Mouse (Mus musculus): ENCODE data around the gene Dpf2.
"Not testable (repeated sequence)": the region's sequence is repeated elsewhere in the genome, so short reads cannot be mapped to it uniquely, and the experiment has no call there.

Gene Dpf2

DNA sequence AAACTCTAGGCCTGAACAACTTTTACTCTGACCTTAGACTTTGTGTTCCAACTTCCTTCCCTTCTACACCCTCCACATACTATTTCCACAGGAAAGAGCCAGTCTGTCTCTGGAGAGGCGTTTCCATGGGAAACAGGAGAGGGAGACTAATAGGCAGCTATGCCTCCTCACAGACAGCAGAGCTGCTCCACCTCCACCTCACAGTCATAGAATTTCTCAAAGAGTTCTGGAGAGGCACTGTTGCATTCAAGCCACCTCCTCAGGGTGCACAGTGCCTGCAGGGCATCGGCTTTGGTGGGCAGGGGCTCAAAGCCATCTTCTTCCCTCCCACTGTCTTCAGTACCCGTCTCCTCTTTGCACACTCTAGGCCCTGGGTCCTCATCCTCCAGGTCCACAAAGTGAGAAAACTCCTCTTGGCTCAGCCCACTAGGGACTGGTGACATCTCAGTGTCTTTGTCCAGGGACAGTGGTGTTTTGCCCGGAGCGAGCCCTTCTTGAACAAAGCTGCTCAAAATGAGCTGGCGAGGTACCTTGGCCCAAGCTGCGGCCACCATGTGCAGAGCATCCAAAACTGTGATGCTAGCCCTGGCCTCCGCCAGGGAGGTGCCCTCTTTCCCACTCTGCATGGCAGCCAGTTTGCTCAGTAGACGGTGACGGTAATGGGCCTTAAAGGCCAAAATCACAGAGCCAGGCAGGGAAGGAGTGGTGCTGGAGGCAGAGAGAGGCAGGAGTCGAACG is 21.1 kb downstream of the Dpf2 start:
- DNase-seq: no peak

DNA sequence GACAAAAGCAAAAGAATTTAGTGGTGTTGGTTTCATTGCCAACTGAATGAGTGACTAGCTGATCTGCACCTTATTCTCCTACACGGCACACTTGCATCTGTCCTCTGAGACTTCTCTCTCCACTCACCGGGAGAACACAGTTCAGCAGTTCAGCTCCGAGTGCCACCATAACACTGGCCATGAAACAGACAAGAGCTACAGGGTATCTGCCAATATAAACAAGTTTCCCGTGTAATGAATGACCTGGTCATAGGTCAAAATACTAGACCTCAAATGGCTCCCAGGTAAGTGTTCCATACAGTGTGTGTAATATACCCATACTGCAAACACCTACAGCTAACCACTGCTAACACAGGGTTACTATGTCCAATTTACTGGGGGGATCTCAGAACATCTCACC is 23.6 kb downstream of the Dpf2 start:
- no peak for DNase-seq

DNA sequence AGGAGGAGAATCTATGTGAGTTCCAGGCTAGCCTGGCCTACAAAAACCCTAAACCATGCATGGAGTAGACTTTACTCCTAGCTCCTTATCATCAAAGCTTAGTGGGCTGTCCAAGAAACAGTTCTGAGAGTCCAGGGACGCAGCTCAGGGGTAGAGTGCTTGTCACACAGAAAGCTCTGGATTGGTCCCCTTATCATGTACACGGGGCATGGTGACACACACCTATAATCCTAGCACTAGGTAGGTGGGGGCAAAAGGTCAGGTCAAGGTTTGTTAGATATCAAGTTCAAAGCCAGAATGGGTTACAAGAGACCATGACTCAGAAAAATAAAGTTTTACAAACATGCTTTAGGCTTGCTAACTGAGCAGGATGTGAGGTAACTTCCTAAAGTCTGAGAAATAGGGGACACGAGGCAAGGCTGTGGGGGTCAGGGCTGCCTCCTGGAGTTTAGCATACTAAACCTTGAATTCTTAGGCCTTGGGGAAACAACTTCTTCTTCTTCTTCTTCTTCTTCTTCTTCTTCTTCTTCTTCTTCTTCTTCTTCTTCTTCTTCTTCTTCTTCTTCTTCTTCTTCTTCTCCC is 25.5 kb downstream of the Dpf2 start:
- no peak for DNase-seq

DNA sequence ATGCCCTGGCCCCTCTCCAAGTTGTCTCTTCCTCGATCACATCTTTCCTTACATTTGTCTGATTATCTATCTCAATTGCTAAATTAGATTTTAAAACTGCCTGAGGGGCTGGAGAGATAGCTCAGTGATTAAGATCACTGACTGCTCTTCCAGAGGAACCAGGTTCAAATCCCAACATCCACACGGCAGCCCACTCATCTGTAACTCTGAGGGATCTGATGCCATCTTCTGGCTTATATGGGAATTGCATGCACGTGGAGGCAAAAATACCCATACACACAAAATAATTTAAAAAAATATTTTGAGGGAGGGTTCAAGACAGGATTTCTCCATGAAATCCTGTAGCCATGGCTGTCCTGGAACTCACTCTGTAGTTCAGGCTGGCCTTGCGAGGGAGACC is 27.0 kb downstream of the Dpf2 start:
- peak; percentile 37 to 38 for DNase-seq

DNA sequence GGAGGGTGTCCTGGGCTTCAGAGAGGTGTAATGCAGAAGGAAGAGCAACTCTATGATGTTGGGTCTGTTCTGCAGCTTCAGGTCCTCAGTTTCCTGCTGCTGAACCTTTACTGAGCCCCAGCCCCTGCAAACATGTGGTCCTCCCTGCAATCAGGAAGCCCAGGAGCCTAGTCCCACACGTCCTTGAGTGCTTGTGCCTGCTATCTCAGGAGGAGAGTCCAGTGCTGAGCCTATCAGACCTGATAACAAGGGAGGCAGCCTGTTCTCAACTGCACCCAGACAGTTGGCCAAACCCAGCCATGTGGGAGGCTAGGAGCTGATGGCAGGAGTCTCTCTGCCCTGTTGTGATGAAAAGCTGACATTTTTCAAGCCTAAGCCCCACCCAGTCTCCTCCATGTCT is 28.9 kb downstream of the Dpf2 start:
- no peak for DNase-seq

DNA sequence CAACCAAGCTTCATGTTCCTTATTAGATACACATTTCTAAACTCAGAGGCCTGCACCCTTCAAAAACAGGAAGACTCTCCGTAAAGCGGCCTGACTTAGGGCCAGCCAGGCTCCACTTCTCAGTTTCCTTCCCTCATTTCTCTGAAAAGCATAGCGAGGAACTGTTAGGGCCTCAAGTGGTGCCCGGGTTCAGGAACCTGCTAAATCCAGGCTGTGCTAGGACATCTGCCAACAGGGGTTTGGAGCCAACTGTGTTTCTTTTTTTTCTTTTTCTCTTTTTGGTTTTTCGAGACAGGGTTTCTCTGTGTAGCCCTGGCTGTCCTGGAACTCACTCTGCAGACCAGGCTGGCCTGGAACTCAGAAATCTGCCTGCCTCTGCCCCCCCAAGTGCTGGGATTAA is 30.7 kb downstream of the Dpf2 start:
- DNase-seq: not testable (repeated sequence)

DNA sequence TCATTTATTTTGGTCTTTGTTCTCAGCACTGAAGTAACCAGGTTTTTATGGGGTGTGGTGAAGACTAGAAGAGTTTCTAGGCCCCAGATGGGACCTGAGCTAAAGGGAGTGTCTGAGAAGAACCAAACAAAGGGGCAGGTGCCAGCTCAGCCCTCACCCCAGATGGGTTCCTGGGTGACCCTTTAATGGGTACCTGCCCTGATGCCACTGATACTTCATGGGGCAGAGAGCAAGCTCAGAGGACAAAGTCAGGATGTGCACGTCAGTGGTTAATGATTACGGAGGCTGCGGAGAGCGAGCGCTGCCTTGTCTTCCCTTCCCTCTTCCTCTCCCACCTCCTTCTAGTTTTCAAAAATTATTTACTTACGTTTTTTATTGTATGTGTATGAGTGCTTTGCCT is 31.7 kb downstream of the Dpf2 start:
- DNase-seq: no peak

DNA sequence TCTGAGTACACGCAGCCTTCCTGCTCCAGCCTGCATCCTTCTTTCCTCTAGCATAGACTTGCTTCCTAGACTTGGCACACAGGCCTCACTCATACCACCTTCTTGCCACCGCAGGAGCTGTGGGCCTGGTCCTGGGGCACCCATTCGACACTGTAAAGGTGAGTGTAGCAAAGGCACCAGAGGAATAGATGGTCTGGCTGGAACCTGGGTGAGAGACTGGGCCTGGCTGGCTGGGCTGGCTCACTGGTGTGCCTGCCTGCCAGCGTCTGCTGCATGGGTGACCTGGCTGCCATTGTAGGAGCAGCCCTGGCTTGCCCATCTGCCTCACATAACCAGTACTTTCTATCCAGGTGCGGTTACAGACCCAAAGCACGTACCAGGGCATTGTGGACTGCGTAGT is 33.1 kb downstream of the Dpf2 start:
- DNase-seq: no peak

DNA sequence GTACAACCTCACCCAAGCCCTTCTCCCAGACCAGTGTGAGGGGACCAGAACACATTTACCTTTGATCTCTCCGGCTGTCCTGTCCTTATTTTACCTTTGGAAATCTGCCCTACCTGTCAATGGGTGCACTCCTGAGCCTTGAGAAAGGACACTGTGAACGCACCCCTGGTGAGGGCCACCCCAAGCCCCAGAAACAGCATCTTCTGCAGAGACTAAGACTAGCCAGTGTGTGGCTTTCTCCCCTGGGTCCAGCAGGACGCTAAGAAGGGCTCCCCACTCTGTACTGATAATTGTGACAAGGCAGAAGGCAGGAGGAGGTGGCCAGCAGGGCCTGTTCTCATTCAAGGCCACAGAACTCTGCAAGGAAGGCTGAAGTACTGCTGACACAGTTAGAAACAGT is 33.9 kb downstream of the Dpf2 start:
- DNase-seq: no peak

DNA sequence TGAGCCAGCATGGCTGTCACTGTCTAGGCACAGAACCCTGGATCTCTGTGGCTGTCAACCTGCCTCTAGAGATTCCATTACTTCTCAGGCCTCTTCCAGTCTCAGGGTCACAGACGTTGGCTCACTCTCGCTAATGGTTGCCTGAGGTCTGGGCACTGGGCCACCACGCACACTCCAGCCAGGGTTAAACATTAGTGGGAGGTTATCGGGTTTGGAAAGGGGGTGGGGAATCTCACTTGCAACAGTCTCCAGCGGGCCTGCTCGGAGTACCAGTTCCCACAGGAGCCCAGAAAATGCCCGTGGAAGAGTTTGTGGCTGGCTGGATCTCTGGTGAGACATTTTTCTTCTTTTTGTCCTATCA is 34.5 kb downstream of the Dpf2 start:
- DNase-seq: no peak

DNA sequence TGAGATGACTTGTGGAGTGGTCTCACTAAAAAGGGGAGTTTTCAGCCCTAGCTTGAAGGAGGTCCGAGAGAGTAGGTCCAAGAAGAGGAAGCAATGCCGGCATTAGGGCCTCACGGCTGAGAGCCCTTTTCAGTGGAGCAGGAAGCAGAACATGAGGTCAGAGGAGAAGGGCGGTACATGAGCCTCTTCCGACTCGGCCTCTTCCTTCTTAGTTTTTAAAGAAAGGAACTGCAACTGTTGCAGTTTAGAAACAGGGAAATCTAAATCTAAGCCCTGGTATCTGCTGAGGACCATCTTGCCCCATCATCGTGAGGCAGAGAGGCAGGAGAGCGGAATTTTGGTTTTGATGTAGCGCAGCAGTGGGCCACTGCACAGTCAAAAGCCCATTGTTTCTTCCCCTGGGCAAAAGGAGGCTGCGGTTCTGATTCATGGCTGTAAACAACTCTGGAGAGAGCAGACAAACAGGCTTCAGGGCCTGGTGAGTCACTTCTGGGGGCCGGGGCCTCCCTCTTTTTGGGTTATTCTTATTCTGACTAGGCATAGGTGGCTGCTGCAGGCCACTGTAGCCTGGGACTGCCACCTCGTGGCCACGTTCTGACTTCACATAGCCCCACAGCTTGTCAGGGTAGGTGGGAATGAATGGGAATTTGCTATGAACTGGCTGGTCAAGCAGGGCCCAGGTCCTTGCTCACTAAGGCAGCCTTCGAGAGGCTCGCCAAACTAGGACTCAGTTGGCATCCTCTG is 35.0 kb downstream of the Dpf2 start, which contains the start of gene Slc25a45:
Slc25a45 (plus strand) TSS at position 191 of the 744 bp plus-strand sequence.
- peak; percentile 77 to 79 for DNase-seq

DNA sequence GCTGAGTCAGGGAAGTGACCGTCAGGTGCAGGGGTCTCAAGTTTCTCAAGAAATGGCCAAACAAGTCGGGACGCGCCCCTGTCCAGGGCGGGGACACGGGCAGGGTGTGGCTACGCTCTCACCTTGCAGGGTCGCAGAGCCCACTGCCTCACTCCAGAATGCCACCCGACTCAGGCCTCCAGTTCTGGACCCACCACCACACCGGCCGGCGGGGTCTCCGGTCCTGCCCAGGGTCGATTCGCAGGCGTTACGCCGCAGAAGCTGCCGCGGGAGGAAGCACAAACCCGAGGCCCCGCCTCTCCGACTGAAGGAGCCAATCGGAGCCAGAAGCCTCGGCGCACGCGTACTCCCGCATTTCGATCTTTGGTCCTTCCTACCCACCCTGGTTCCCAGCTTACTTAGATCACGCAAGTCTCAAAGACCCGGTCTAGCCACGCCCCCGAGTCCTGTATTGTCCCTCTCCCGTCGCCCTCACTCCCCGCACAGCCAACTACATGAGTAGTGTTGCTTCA is 37.8 kb downstream of the Dpf2 start, which contains the start of gene Frmd8:
Frmd8 (minus strand) TSS at position 306 of the 512 bp plus-strand sequence.
- DNase-seq: peak; percentile 89

DNA sequence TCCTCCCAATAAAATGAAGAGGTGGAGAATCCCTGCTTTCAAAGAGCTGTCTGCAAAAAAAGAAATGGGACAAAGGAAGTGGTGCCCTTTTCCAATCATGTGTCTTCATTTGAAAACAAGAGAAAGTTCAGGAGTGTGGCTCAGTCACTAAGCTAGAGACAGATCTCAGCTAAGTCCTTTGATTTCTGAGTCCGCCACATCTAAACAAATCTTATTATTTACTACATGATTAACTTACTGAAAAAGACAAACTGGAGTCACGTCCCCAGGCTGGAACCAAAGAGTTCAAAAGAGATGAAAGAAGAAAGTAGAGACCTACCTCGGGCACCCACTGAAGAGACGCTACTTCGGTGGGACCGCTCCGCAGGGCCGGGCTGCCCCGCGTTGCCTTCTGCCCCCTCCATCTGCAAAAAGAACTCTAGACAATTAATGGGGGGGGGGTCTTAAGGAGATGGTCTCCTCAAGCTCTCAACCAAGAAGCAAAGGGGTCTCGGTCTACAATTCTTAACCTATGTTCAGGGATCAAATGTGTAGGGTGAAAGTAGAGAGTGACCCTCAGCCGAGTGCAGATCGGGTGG is 38.3 kb downstream of the Dpf2 start:
- no peak for DNase-seq

DNA sequence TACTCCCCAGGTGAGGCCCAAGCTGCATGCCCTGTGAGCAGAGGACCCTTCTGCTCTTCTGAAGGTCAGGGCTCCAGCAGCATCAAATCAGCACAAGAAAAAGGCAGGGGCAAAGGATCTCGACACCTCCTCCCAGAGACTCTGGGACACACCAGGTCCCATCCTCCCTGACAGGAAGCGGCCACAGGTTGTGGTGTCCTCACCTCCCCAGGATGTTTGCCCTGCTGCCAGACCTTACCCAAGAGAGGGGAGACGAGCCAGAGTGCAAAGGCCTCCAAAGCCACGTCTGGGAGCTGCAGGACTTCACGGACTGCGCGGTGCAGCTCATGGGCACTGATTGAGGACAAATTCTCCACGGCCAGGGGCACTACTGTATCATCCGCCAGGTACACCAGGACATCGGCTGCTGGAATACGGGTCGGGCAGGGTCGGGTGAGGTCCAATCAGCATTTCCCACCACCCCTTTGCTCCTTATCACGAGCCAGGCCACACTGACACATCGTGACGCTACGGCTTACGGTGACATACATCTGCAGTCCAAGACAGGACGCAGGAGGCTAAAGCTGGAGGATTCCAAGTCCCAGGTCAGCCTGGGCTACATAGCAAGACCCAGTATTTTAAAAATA is 39.8 kb downstream of the Dpf2 start:
- DNase-seq: no peak

DNA sequence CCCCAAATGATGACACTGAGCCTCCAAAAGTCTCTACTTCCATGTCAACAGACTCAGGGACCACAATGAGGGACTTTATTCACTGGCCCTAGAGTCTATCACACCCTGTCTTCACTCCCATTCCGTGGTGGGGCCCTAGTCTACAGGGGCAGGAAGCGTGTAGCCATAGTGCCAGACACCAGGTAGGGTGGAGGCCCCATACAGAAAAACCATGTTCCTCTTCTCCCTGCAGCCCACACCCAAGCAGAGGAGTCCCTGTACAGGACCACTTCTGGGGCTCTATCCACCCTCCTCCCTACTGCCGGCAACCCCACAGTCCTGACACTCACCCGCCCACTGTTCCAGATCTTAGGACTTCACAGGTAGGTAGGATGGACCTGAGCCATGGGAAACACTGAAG is 40.3 kb downstream of the Dpf2 start:
- DNase-seq: no peak

DNA sequence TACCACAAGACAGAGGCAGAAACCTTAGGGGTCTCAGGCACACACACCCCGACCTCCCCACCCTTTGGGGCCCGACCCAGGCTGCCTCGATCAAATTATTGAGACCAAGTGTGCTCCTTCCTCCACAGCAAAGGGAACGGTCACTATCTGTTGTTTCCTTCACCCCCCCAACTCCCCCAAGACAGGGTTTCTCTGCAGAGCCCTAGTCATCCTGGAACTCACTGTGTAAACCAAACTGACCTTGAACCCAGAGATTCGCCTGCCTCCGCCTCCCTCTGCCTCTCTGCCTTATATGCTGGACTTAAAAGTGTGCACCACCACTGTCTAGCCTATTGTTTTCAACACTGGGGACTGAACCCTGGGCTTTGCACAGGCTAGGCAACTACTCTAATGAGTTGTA is 41.1 kb downstream of the Dpf2 start:
- no peak for DNase-seq

DNA sequence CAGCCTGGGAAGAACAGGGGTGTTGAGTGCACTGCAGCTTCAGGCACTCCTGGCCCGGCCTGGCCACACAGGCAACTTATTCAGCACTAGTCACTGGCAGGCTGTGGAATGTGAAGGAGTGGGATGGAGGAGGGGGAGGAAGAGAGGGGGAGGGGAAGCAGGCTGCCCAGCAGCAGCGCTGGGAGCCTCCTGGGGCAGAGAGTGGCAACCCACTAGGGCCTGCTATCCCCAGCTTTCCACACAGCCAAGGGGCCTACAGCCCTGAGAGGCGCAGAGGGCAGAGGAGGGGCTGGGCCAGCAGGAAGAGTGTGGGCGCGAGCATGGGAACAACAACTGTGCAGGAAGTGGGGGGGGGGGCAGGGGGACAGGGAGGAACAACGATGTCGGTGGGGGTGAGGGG is 41.5 kb downstream of the Dpf2 start:
- DNase-seq: no peak

DNA sequence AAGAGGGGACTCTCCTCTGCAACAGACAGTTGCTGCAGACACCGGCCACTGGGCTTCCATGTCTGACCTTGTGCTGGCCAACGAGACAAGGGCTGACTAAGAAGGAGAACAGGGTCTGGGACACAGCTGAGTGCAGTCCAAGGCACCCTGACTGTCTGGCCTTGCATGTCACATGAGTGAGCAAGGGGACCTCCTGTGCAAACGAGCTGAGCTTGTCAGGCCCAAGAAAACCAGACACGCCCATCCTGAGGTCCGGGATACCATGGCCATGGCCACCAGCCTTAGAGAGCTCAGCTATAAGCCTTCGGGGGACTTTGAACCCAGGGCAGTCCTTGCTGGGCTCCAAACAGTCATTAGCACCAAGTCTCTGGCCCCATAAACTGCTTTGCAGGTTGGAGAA is 44.7 kb downstream of the Dpf2 start:
- DNase-seq: no peak

DNA sequence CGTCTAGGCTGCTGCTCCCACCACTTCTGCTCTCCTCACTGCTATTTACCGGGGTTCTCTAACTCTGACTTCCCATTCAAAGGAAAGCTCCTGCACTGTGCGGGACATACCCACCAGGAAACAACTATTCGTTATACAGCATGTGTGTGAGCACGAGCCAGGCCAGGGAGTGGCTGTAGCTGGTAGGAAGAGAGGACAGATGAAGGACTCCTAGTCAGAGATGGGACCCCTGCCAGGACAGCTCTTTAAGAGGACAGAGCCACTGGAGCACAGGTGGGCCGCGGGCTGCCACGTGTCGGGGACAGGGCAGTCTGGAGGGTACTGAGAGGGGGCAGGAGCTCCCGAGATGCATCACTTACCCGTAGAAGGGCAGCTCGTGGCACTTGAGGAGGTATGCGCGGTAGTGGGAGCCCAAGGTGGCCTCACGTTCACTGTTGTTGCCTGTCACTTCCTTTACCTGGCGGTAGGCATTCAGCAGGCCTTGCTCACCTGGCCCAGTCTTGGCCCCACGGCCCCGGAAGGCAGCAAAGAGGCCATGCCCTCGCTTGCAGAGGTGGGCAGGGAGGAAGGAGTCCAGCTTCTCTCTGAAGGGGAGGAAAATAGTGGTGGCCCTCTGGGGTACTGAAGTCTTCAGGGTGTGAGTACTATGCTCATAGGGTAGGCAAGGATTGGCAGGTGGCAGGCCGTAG is 48.0 kb downstream of the Dpf2 start:
- no peak for DNase-seq

DNA sequence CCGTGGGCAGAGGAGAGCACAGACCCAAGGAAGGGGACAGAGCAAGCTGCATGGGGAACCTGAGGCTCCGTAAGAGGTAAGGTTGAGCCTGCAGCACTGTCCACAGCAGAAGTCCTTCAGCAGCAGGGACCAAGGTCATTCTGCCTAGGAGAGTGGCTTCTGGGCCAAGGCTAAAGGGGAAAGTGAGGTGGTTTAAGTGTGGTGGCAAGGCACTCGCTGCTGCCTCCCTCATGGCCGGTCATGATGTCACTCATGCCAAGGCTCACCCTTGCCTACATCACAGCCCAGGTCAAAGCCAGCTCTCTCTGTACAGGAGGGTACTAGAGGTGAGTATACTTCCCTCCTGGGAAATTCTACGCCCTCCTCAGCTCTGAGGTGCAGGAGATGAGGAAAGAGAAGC is 49.0 kb downstream of the Dpf2 start:
- DNase-seq: no peak

DNA sequence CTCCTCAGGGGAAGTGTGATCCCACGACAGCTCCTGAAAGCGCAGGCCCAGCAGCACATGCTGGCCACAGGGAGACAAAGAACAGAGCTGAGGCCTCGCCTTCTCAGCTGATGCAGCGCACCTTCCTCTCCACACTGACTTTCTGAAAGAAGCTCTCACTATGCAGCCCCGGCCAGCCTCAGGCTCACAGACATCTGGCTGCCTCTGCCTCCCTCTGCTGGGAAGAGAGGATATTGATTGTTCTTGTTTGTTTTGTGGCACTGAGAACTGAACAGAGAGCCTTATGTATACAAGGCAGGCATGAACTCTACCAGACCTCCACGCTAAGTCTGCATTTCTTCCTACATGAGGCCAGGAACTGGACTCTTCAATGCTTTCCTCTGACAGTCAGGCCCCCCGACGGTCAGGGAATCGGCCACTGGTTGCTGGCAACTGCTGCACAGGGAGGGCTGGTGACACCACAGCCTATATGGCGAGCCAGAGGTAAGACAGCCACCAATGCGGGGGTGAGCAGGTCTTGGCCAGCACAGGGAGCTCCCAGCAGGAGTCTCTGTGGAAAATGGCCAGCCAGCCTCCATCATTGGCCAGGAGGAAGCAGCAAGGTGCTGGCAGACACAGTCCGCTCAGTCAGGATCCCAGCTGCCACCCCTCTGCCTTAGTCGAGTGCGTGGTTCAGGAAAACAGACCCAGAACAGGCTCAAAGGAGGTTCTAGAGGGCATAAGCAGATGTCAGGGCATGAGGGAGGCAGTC is 50.3 kb downstream of the Dpf2 start:
- no peak for DNase-seq

DNA sequence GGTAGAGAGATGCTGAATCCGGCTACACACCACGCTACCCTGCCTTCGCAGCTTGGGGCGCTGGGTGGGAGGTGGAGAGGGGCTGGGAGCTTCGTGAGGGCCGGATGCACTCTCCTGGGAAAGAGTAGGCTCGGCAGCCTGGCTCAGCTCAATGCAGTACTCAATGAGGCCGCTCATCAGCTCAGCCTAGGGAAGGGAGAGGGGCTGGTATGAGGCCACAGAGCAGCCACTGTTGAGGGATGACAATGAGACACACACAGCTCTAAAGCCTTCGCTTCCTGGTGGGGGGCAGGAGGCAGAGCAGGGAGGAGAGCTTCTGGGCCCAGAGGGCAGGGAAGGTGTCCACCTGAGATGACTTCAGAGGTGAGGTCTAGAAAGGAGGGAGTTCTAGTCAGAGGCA is 56.2 kb downstream of the Dpf2 start:
- DNase-seq: no peak

Data from B cell, adult 2 months (primary cell).